Mouse (Mus musculus) olfactory bulb, adult 2 months (tissue): ENCODE results near the gene P4ha1.

Experiments used
- CTCF ChIP-seq: fragments of 200-500 bp; IDR thresholded peaks from 2 replicates; pipeline ENCODE4 v1.5.1; 2012; ENCODE audit warnings: low read depth, mild to moderate bottlenecking, low read length, moderate library complexity; ENCODE audit not compliant: insufficient read depth
- POLR2A ChIP-seq: fragments of 200-500 bp; IDR thresholded peaks from 2 replicates; pipeline ENCODE4 v1.6.1; 2012; ENCODE audit warnings: mild to moderate bottlenecking, low read depth, low read length, moderate library complexity; ENCODE audit not compliant: insufficient read depth

GRCm38 (mm10) chr10:59363208-59363607 lies 40.1 kb downstream of the P4ha1 start:
- TF ChIP-seq CTCF (no peak), POLR2A (no peak)
